Mouse (Mus musculus): Measurements from ENCODE around the gene Arl5a. TPM values are rescaled to one million over a fixed set of nuclear protein-coding genes. Genes with fewer than 3 reads are reported as not detected.

Gene Arl5a
- total and polyA plus RNA-seq, 3 experiments, result 10.0 to 33.9 (median 32.5) TPM

- no peaks in the 10 kb centered on the region for H3K36me3 ChIP-seq (ENCODE audit: control insufficient read depth, insufficient read depth, low read length)
- DNase-seq, result no peak
- TF ChIP-seq CTCF (IDR thresholded peaks at IDR 0.05), result no peak
- TF ChIP-seq EP300 (IDR thresholded peaks at IDR 0.05; ENCODE audit: insufficient read depth, low read depth, low read length), result no peak
- no peak for TF ChIP-seq POLR2A (IDR thresholded peaks at IDR 0.05; ENCODE audit: insufficient read depth, low read depth, low read length)
- no peaks in the 10 kb centered on the region for H3K27me3 ChIP-seq (ENCODE audit: control insufficient read depth, insufficient read depth, low read length)
- intact Hi-C loops (cut with DNase I), result loop anchor here (10.0 kb wide), 1 partner anchor 1233 kb away; no protein-coding TSS in a partner anchor
- H3K79me2 ChIP-seq (replicated peaks; ENCODE audit: control insufficient read depth, insufficient read depth, low read length), result no peaks in the 10 kb centered on the region
- no peak overlapping the region for H3K4me3 ChIP-seq
- peaks cover 3% of the 10 kb centered on the region for H3K4me1 ChIP-seq (ENCODE audit: control insufficient read depth, insufficient read depth, low read length)
- H3K27ac ChIP-seq, result no peak overlapping the region
- H3K9ac ChIP-seq (ENCODE audit: low read depth, low read length), result no peak overlapping the region
- 76% methylated on average over 5 of the region's 5 CpGs for WGBS
These were observed 57.0 kb downstream of the Arl5a start for GRCm38 (mm10) chr2:52367665-52368064.

GRCm38 (mm10) chr2:52367248-52367647, 57.5 kb downstream of the Arl5a start:
- TF ChIP-seq POLR2A (IDR thresholded peaks at IDR 0.05; ENCODE audit: insufficient read depth, low read depth, low read length) (no peak), CTCF (IDR thresholded peaks at IDR 0.05) (no peak), EP300 (IDR thresholded peaks at IDR 0.05; ENCODE audit: insufficient read depth, low read depth, low read length) (no peak)
- no peak for DNase-seq
- intact Hi-C loops (cut with DNase I), result loop anchor here (10.0 kb wide), 1 partner anchor 1232 kb away; no protein-coding TSS in a partner anchor
- 45% methylated on average over 13 of the region's 13 CpGs for WGBS
- Histone ChIP-seq H3K27me3 (ENCODE audit: control insufficient read depth, insufficient read depth, low read length) (no peaks in the 10 kb centered on the region), H3K4me3 (no peak overlapping the region), H3K4me1 (ENCODE audit: control insufficient read depth, insufficient read depth, low read length) (peaks cover 3% of the 10 kb centered on the region), H3K36me3 (ENCODE audit: control insufficient read depth, insufficient read depth, low read length) (no peaks in the 10 kb centered on the region), H3K79me2 (replicated peaks; ENCODE audit: control insufficient read depth, insufficient read depth, low read length) (no peaks in the 10 kb centered on the region), H3K27ac (no peak overlapping the region), H3K9ac (ENCODE audit: low read depth, low read length) (no peak overlapping the region)

GRCm38 (mm10) chr2:52361086-52361485, 63.6 kb downstream of the Arl5a start:
- no peak for DNase-seq
- Histone ChIP-seq H3K4me1 (ENCODE audit: control insufficient read depth, insufficient read depth, low read length) (no peaks in the 10 kb centered on the region), H3K36me3 (ENCODE audit: control insufficient read depth, insufficient read depth, low read length) (no peaks in the 10 kb centered on the region), H3K79me2 (replicated peaks; ENCODE audit: control insufficient read depth, insufficient read depth, low read length) (no peaks in the 10 kb centered on the region), H3K4me3 (no peak overlapping the region), H3K9ac (ENCODE audit: low read depth, low read length) (no peak overlapping the region), H3K27ac (no peak overlapping the region), H3K27me3 (ENCODE audit: control insufficient read depth, insufficient read depth, low read length) (no peaks in the 10 kb centered on the region)
- intact Hi-C loops (cut with DNase I), result loop anchor here (5.0 to 10.0 kb wide), 2 partner anchors 46 to 1226 kb away; no protein-coding TSS in a partner anchor
- 71% methylated on average over 9 of the region's 9 CpGs for WGBS
- TF ChIP-seq POLR2A (IDR thresholded peaks at IDR 0.05; ENCODE audit: insufficient read depth, low read depth, low read length) (no peak), EP300 (IDR thresholded peaks at IDR 0.05; ENCODE audit: insufficient read depth, low read depth, low read length) (no peak), CTCF (IDR thresholded peaks at IDR 0.05) (no peak)

GRCm38 (mm10) chr2:52359722-52360121, 65.0 kb downstream of the Arl5a start:
- Histone ChIP-seq H3K27ac (no peak overlapping the region), H3K4me3 (no peak overlapping the region), H3K4me1 (ENCODE audit: control insufficient read depth, insufficient read depth, low read length) (no peaks in the 10 kb centered on the region), H3K27me3 (ENCODE audit: control insufficient read depth, insufficient read depth, low read length) (no peaks in the 10 kb centered on the region), H3K36me3 (ENCODE audit: control insufficient read depth, insufficient read depth, low read length) (no peaks in the 10 kb centered on the region), H3K9ac (ENCODE audit: low read depth, low read length) (no peak overlapping the region), H3K79me2 (replicated peaks; ENCODE audit: control insufficient read depth, insufficient read depth, low read length) (no peaks in the 10 kb centered on the region)
- DNase-seq, result no peak
- TF ChIP-seq CTCF (IDR thresholded peaks at IDR 0.05) (no peak), POLR2A (IDR thresholded peaks at IDR 0.05; ENCODE audit: insufficient read depth, low read depth, low read length) (no peak), EP300 (IDR thresholded peaks at IDR 0.05; ENCODE audit: insufficient read depth, low read depth, low read length) (no peak)
- intact Hi-C loops (cut with DNase I), result loop anchor here (5.0 to 10.0 kb wide), 2 partner anchors 48 to 1225 kb away; no protein-coding TSS in a partner anchor
- WGBS, result 83% methylated on average over 1 of the region's 1 CpGs

- intact Hi-C loops (cut with DNase I), result no loop called here
- Histone ChIP-seq H3K27ac (no peak overlapping the region), H3K9ac (ENCODE audit: low read depth, low read length) (no peak overlapping the region), H3K4me1 (ENCODE audit: control insufficient read depth, insufficient read depth, low read length) (no peaks in the 10 kb centered on the region), H3K4me3 (no peak overlapping the region), H3K79me2 (replicated peaks; ENCODE audit: control insufficient read depth, insufficient read depth, low read length) (no peaks in the 10 kb centered on the region), H3K27me3 (ENCODE audit: control insufficient read depth, insufficient read depth, low read length) (no peaks in the 10 kb centered on the region), H3K36me3 (ENCODE audit: control insufficient read depth, insufficient read depth, low read length) (no peaks in the 10 kb centered on the region)
- WGBS, result 76% methylated on average over 5 of the region's 5 CpGs
- DNase-seq, result no peak
- TF ChIP-seq CTCF (IDR thresholded peaks at IDR 0.05) (no peak), POLR2A (IDR thresholded peaks at IDR 0.05; ENCODE audit: insufficient read depth, low read depth, low read length) (no peak), EP300 (IDR thresholded peaks at IDR 0.05; ENCODE audit: insufficient read depth, low read depth, low read length) (no peak)
These were observed 66.5 kb downstream of the Arl5a start for GRCm38 (mm10) chr2:52358156-52358555.

GRCm38 (mm10) chr2:52351029-52351428, 73.7 kb downstream of the Arl5a start:
- H3K9ac ChIP-seq (ENCODE audit: low read depth, low read length), result no peak overlapping the region

More at GRCm38 (mm10) chr2:52351029-52351428, 73.7 kb downstream of the Arl5a start:
- 70% methylated on average over 1 of the region's 1 CpGs for WGBS
- Histone ChIP-seq H3K36me3 (ENCODE audit: control insufficient read depth, insufficient read depth, low read length) (no peaks in the 10 kb centered on the region), H3K79me2 (replicated peaks; ENCODE audit: control insufficient read depth, insufficient read depth, low read length) (no peaks in the 10 kb centered on the region), H3K4me3 (no peak overlapping the region), H3K4me1 (ENCODE audit: control insufficient read depth, insufficient read depth, low read length) (no peaks in the 10 kb centered on the region), H3K27me3 (ENCODE audit: control insufficient read depth, insufficient read depth, low read length) (no peaks in the 10 kb centered on the region), H3K27ac (no peak overlapping the region)
- DNase-seq, result no peak
- intact Hi-C loops (cut with DNase I), result no loop called here
- TF ChIP-seq POLR2A (IDR thresholded peaks at IDR 0.05; ENCODE audit: insufficient read depth, low read depth, low read length) (no peak), CTCF (IDR thresholded peaks at IDR 0.05) (no peak), EP300 (IDR thresholded peaks at IDR 0.05; ENCODE audit: insufficient read depth, low read depth, low read length) (no peak)

Other genes starting within 250 kb of the Arl5a start
- gene Neb, start 46.4 kb downstream of the Arl5a start, total RNA-seq (2021), result 10 to 100 TPM in 1 of 2 experiments, 1 to 10 TPM in 1; 7.6 to 10.2 TPM
- 1.0 and 3.2 TPM in 2 replicates for gene Neb, start 46.4 kb downstream of the Arl5a start, polyA plus RNA-seq (2012; rRNA removed)